25 mouse cellular contexts compared by ENCODE assay signal in the genomic region with DNA sequence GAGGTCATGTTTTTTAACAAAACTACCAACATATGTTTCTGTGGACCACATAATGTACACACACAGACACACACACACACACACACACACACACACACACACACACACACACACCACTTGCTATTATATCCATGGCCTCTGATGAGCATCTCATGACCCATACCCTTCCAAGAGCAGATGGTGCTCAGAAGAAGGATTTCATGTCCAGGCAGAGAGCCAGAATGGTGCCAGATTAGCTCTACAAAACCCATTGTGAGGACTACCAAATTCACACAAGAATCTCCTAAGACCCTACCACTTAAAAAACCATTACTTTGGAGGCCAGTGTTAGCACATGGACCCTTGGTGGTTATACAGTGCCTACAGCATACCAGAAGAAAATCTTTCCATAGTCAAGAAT.
DNase-seq lines count a peak whose midpoint lies in the region; ATAC-seq and TF ChIP-seq lines count a peak whose summit lies in the region.
"Had no signal": no experiment of that assay in that cellular context is flagged by ENCODE, and none has a peak within 500 bp of the region (broad histone marks: within the 10 kb centered on the region; RNA-seq: fewer than 3 reads in every experiment).

No protein-coding gene starts in this region.

- no peak overlapping the region for H3K9ac ChIP-seq in forebrain, embryonic 14.5 days (ENCODE audit: low read length)
- no peak overlapping the region for H3K9ac ChIP-seq in forebrain, embryonic 15.5 days (replicated peaks)
- H3K9ac ChIP-seq in midbrain, embryonic 11.5 days (ENCODE audit: low read length) = no peak overlapping the region
- no peak overlapping the region for H3K9ac ChIP-seq in midbrain, embryonic 13.5 days (replicated peaks)
- H3K9ac ChIP-seq: embryonic facial prominence, embryonic 12.5 days; embryonic facial prominence, embryonic 15.5 days; heart, embryonic 13.5 days; hindbrain, embryonic 15.5 days; intestine, embryonic 15.5 days had no signal

- no peaks in the 10 kb centered on the region for H3K9me3 ChIP-seq in forebrain, embryonic 14.5 days (replicated peaks; ENCODE audit: control insufficient read depth, low read length)
- H3K9me3 ChIP-seq in forebrain, embryonic 15.5 days = no peaks in the 10 kb centered on the region
- H3K9me3 ChIP-seq in midbrain, embryonic 11.5 days (ENCODE audit: control insufficient read depth, low read length) = no peaks in the 10 kb centered on the region
- H3K9me3 ChIP-seq in midbrain, embryonic 13.5 days = no peaks in the 10 kb centered on the region
- H3K9me3 ChIP-seq: embryonic facial prominence, embryonic 12.5 days; embryonic facial prominence, embryonic 15.5 days; heart, embryonic 10.5 days; heart, embryonic 13.5 days; hindbrain, embryonic 15.5 days; intestine, embryonic 15.5 days had no signal

- no peaks in the 10 kb centered on the region for H3K36me3 ChIP-seq in forebrain, embryonic 14.5 days (ENCODE audit: control insufficient read depth, insufficient read depth, low read length)
- H3K36me3 ChIP-seq in forebrain, embryonic 15.5 days = no peaks in the 10 kb centered on the region
- no peaks in the 10 kb centered on the region for H3K36me3 ChIP-seq in midbrain, embryonic 11.5 days (ENCODE audit: control insufficient read depth, insufficient read depth, low read length)
- H3K36me3 ChIP-seq in midbrain, embryonic 13.5 days = no peaks in the 10 kb centered on the region
- H3K36me3 ChIP-seq: embryonic facial prominence, embryonic 12.5 days; embryonic facial prominence, embryonic 15.5 days; heart, embryonic 10.5 days; heart, embryonic 13.5 days; hindbrain, embryonic 15.5 days; intestine, embryonic 15.5 days had no signal

- no peak for TF ChIP-seq CTCF in brain, embryonic 14.5 days (IDR thresholded peaks at IDR 0.05; ENCODE audit: borderline replicate concordance, extremely low read depth, insufficient read depth, insufficient read length)

- H3K27ac ChIP-seq in forebrain, embryonic 14.5 days (ENCODE audit: low read depth, low read length) = no peak overlapping the region
- H3K27ac ChIP-seq in forebrain, embryonic 15.5 days (replicated peaks) = no peak overlapping the region
- H3K27ac ChIP-seq in midbrain, embryonic 11.5 days (ENCODE audit: low read depth, low read length) = no peak overlapping the region
- no peak overlapping the region for H3K27ac ChIP-seq in midbrain, embryonic 13.5 days
- H3K27ac ChIP-seq: embryonic facial prominence, embryonic 12.5 days; embryonic facial prominence, embryonic 15.5 days; heart, adult 2 months; heart, embryonic 10.5 days; heart, embryonic 13.5 days; hindbrain, embryonic 15.5 days; intestine, embryonic 15.5 days had no signal

- TF ChIP-seq POLR2A in brain, embryonic 14.5 days (IDR thresholded peaks at IDR 0.05; ENCODE audit: borderline replicate concordance, extremely low read depth, insufficient read depth, insufficient read length, poor library complexity, severe bottlenecking) = no peak

- H3K4me2 ChIP-seq in forebrain, embryonic 14.5 days (ENCODE audit: low read length) = no peak overlapping the region
- no peak overlapping the region for H3K4me2 ChIP-seq in forebrain, embryonic 15.5 days (replicated peaks)
- no peak overlapping the region for H3K4me2 ChIP-seq in midbrain, embryonic 11.5 days
- H3K4me2 ChIP-seq in midbrain, embryonic 13.5 days (replicated peaks) = no peak overlapping the region
- H3K4me2 ChIP-seq: embryonic facial prominence, embryonic 12.5 days; embryonic facial prominence, embryonic 15.5 days; heart, embryonic 13.5 days; hindbrain, embryonic 15.5 days; intestine, embryonic 15.5 days had no signal

- H3K27me3 ChIP-seq in forebrain, embryonic 14.5 days (replicated peaks; ENCODE audit: control insufficient read depth, insufficient read depth, low read length) = no peaks in the 10 kb centered on the region
- H3K27me3 ChIP-seq in forebrain, embryonic 15.5 days = no peaks in the 10 kb centered on the region
- no peaks in the 10 kb centered on the region for H3K27me3 ChIP-seq in midbrain, embryonic 11.5 days (ENCODE audit: control insufficient read depth, insufficient read depth, low read length)
- H3K27me3 ChIP-seq in midbrain, embryonic 13.5 days = no peaks in the 10 kb centered on the region
- H3K27me3 ChIP-seq: embryonic facial prominence, embryonic 12.5 days; embryonic facial prominence, embryonic 15.5 days; heart, embryonic 13.5 days; hindbrain, embryonic 15.5 days; intestine, embryonic 15.5 days had no signal

- DNase-seq in cerebellum, postnatal 10 days = peak; percentile 68
- DNase-seq in forebrain, embryonic 14.5 days (ENCODE audit: low spot score) = peak; percentile 13
- peak; percentile 53 for DNase-seq in midbrain, embryonic 11.5 days (ENCODE audit: low spot score, missing footprints)
- DNase-seq in brain, embryonic 14.5 days (ENCODE audit: low read depth) = peak; percentile 49
- DNase-seq in spleen, adult 12 weeks (ENCODE audit: low spot score) = no peak
- DNase-seq: adrenal gland, adult 8-10 months; adrenal gland, postnatal 25 days; cerebellum, adult 11-12 months; cerebellum, adult 9-10 months; gastrocnemius, postnatal 10 days; gastrocnemius, postnatal 36 days; heart, adult 2 months; heart, postnatal 14 days; heart, postnatal 4 days had no signal

- H3K4me1 ChIP-seq in forebrain, embryonic 14.5 days (ENCODE audit: control insufficient read depth, insufficient read depth, low read length) = no peaks in the 10 kb centered on the region
- H3K4me1 ChIP-seq in forebrain, embryonic 15.5 days = no peaks in the 10 kb centered on the region
- H3K4me1 ChIP-seq in midbrain, embryonic 11.5 days (ENCODE audit: control insufficient read depth, insufficient read depth, low read length) = no peaks in the 10 kb centered on the region
- H3K4me1 ChIP-seq in midbrain, embryonic 13.5 days (replicated peaks) = no peaks in the 10 kb centered on the region
- H3K4me1 ChIP-seq: embryonic facial prominence, embryonic 12.5 days; embryonic facial prominence, embryonic 15.5 days; heart, embryonic 10.5 days; hindbrain, embryonic 15.5 days; intestine, embryonic 15.5 days had no signal

- ATAC-seq in cerebellum, adult (ENCODE audit: insufficient number of reproducible peaks, low FRiP score, low TSS enrichment) = no peak
- no peak for ATAC-seq in forebrain, embryonic 14.5 days
- ATAC-seq in forebrain, embryonic 15.5 days (replicated peaks) = no peak
- ATAC-seq in midbrain, embryonic 11.5 days (ENCODE audit: low FRiP score) = no peak
- ATAC-seq in midbrain, embryonic 13.5 days = no peak
- ATAC-seq: activated CD4-positive, CD25-positive, alpha-beta regulatory T cell, adult 4 months; forebrain, embryonic 16.5 days; intestine, embryonic 15.5 days had no signal

- H3K4me3 ChIP-seq in forebrain, embryonic 14.5 days (ENCODE audit: low read depth, low read length) = no peak overlapping the region
- H3K4me3 ChIP-seq in forebrain, embryonic 15.5 days = no peak overlapping the region
- no peak overlapping the region for H3K4me3 ChIP-seq in midbrain, embryonic 11.5 days (ENCODE audit: low read depth, low read length)
- no peak overlapping the region for H3K4me3 ChIP-seq in midbrain, embryonic 13.5 days (replicated peaks)
- H3K4me3 ChIP-seq: embryonic facial prominence, embryonic 12.5 days; embryonic facial prominence, embryonic 15.5 days; heart, adult 2 months; heart, embryonic 10.5 days; heart, embryonic 13.5 days; hindbrain, embryonic 15.5 days; intestine, embryonic 15.5 days had no signal
